Mouse (Mus musculus) large intestine, adult 2 months (tissue): Measurements from ENCODE around the gene Surf2. TPM values are rescaled to one million over a fixed set of nuclear protein-coding genes. Genes with fewer than 3 reads are reported as not detected.

Experiments
- DNase-seq: peaks from one replicate; pipeline ENCODE4 v3.0.0-alpha.2; 2012; ENCODE audit warnings: low read depth, low spot score
- WGBS: fragments of 180-500 bp; shearing (Covaris S2); methylation state at CpG from one replicate; pipeline ENCODE4 v1.1.7; 2018; 5-methylcytosine and 5-hydroxymethylcytosine counted together
- polyA plus RNA-seq: library from polyadenylated mRNA; depleted of rRNA; stranded (reverse); fragments of >200 nt; gene quantifications from 2 replicates; pipeline ENCODE4 v1.2.3, GENCODE M21; 2012; rRNA removed

Surf2 gene
- polyA plus RNA-seq, 1 experiment: 15.1 TPM

DNA sequence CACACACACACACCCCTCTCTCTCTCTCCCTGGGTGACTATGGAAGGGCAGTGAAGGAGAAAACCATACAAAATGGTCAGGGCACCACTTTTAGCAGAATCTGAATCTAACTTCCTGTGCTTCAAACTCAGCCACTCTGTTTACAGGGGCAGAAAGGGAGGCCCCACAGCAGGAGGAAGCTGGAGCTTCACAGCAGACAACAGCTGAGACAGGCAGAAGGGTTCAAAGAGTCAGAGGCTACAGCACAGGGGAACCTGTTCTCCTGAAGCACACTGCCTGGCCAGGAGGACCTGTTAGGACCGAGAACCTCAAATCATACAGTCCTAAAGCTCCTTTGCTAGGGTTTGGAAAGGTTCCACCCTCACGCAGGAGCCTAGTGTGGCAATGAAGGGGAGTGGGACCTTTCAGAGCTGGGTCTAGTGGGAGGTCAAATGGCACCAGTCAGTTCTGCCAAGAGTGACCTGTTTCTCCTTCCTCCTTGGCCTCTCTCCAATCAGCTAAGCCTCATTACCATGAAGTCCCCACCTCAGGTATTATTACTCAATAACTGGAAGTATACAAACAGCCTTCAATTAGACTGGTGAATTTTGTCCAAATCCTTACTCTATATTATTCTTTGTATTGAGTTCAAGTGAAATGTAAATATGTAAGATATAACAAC lies 38.7 kb downstream of the Surf2 start:
- no peak for DNase-seq
- WGBS: 85% methylated on average over 2 of the region's 2 CpGs

DNA sequence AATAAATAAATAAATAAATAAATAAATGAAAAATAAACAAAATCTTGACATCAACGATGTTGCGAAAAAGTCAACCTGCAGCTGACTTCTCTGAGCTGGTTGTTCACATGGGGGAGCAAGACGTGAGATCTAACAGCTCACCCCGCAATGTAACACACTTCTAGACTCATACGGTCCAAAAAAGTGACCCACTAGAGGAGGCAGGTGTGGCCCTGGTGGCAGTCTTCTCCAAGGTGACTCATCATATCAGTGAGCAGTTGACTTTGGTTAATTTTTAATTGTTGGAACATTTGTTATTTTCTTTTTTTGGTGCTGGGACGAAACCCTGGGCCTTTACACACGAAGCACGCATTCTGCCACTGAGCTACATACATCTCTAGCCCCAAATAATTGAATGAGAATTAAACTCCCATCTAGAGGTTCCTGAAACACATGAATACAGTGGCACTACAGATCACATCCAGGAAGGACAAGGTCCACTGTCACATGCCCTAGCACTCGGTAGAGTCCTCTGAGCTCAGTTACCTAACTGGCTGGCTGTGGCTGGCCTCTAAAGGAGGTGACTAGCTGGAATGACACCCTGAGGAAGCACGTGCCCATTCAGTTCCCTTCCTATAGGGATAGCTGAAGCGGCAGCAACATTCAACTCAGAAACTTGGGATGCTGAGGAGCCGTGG lies 40.8 kb downstream of the Surf2 start:
- peak; percentile 51 for DNase-seq
- 45% methylated on average over 12 of the region's 12 CpGs for WGBS

DNA sequence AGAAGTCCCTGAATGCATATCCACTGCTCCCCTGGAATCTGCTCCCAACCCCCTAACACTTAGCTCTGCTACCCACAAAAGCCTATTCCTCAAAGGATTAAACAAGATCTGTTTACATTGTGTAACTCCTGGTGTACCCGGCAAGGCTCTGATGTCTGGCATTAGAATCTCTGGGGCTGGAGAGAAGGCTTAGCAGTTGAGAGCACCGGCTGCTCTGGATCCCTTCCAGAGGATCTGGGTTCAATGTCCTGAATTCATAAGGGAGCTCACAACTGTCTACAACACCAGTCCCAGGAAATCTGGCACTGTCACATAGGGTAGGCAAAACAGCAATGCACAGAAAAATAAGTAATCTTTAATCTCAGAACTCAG lies 41.3 kb downstream of the Surf2 start:
- no peak for DNase-seq
- 28% methylated on average over 2 of the region's 2 CpGs for WGBS

DNA sequence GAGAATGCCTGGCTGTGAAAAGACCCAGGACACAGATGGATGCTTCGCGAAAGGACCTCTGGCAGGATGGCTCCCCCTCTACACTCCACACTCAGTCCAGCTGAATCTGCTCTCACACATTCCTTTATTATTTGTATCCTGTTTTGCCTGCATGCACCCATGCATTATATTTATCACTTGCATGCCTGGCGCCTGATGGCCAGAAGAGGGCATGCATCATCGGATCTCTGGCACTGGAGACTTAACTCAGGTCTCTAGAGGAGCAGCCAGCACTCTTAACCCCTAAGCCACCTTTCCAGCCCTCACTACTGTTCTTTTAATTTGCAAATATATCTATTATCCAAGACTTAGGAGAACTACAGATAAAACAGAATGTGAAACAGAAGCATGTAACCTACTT lies 44.6 kb downstream of the Surf2 start:
- no peak for DNase-seq
- 63% methylated on average over 4 of the region's 4 CpGs for WGBS

DNA sequence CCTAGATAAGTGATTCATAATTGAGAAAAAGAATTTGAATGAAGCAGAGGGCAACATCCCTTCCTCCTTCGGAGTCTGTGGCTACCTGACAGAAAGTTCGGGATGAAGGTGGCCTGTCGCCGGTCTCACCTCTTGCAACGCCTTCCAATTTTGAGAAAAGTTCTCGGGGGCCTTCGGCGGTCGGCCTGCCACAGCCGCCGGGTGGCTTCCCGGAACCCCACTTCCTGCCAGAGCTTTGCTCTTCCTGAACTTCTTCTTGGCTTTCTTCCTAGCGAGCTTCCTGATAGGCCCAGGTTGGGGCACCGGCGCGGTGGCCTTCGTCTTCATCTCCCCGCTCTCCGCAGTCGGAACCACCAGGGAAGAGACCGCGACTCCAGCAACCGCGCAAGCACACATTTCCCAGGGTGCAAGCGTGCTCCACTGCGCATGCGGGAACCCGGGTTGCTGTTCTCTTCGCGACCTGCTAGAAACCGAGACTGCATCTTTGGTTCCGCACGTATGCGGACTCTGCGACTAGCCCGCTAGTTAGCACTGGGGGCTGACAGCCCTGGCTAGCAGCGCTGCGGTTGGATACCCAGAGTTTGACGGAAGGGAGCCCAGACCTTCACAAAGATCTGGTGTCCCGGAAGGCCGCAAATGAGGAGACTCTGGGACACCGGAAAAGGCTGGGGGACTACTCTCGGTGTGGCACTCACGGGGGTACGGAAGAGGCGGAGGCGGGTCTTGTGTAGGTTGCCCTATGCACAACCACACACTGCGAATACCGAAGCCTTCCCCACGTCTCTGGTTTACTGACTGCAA lies 48.0 kb downstream of the Surf2 start, which contains the start of gene Rexo4:
Gene Rexo4 (minus strand): TSS at position 464 of the 801 bp plus-strand sequence.
- under 1% methylated on average over 50 of the region's 50 CpGs for WGBS
- peak; percentile 78 for DNase-seq

DNA sequence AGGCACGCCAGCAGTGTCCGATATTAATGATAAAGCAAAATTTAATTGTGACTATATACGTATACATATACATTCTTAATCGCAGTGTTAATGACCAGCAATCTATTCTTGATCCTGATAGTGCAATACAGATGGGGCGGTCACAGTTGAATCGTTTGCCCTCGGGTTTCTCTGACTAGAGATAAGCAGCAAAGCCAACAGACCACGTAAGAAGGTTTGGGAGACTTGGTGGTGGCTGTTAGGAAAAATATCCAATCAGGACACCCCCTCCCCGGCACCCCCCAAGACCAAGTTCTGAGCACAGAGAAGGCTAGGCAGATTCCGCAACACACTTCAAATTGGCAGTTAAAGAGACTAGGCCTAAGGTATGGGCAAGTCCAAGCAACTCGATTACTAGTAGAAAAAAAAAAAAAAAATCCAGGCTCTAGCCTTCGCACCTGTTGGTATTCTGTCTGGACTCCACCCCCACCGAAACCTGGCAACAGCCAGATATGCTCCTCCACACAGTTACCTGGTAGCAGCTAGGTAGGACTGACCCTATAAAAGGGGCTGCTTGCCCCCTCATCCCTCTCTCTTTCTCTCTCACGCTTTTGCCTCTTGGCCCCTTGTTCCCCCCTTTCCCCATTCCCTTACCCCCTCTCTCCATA lies 48.7 kb downstream of the Surf2 start:
- WGBS: 11% methylated on average over 14 of the region's 14 CpGs
- DNase-seq: no peak

DNA sequence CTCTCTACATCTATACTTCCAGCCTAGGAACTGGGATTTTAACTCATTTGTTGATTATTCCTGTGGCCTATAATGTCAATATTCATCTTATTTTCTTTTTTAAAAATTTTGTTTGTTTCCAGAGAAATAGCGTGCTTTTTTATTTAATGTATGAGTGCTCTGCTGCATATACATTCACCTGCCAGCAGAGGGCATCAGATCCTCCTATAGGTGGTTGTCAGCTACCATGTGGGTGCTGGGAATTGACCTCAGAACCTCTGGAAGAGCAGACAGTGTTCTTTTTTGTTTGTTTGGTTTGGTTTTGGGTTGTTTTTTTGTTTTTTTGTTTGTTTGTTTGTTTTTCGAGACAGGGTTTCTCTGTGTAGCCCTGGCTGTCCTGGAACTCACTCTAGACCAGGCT lies 51.1 kb downstream of the Surf2 start:
- 73% methylated on average over 2 of the region's 2 CpGs for WGBS
- DNase-seq: no peak

Other genes starting within 250 kb of the Surf2 start
- 0.11 TPM in 1 of 2 replicates, not detected in the other for gene Lcn4, start 245.1 kb upstream of the Surf2 start, polyA plus RNA-seq
- not detected in 2 replicates for gene Abo, start 51.4 kb upstream of the Surf2 start, polyA plus RNA-seq
- gene Surf6, start 13.5 kb upstream of the Surf2 start, polyA plus RNA-seq: 7.9 and 10.0 TPM in 2 replicates
- 22.3 and 24.4 TPM in 2 replicates for gene Med22, start 5.7 kb upstream of the Surf2 start, polyA plus RNA-seq
- gene Rpl7a, start 5.6 kb upstream of the Surf2 start, polyA plus RNA-seq: 980 and 1,073 TPM in 2 replicates
- 44.4 and 49.5 TPM in 2 replicates for gene Surf1, start 163 bp downstream of the Surf2 start, polyA plus RNA-seq
- 378 and 526 TPM in 2 replicates for gene Surf4, start 17.6 kb downstream of the Surf2 start, polyA plus RNA-seq
- 0.15 TPM in 1 of 2 replicates, not detected in the other for gene Stkld1, start 17.7 kb downstream of the Surf2 start, polyA plus RNA-seq
- 22.3 and 30.0 TPM in 2 replicates for gene Rexo4, start 48.0 kb downstream of the Surf2 start, polyA plus RNA-seq
- gene Adamts13, start 57.0 kb downstream of the Surf2 start, polyA plus RNA-seq: 0.43 and 0.59 TPM in 2 replicates
- gene Cacfd1, start 93.6 kb downstream of the Surf2 start, polyA plus RNA-seq: 44.9 and 53.6 TPM in 2 replicates
- gene Slc2a6, start 111.6 kb downstream of the Surf2 start, polyA plus RNA-seq: 5.2 and 6.0 TPM in 2 replicates
- gene Mymk, start 155.8 kb downstream of the Surf2 start, polyA plus RNA-seq: 0.23 and 0.35 TPM in 2 replicates
- gene Adamtsl2, start 163.0 kb downstream of the Surf2 start, polyA plus RNA-seq: 1.3 and 1.8 TPM in 2 replicates
- 0.04 and 0.05 TPM in 2 replicates for gene Fam163b, start 226.1 kb downstream of the Surf2 start, polyA plus RNA-seq
- 6.0 and 6.6 TPM in 2 replicates for gene Dbh, start 248.9 kb downstream of the Surf2 start, polyA plus RNA-seq